9 mouse cellular contexts compared by ENCODE assay signal in genomic region chr10:126330305-126330969, GRCm38 (mm10).
A peak's percentile ranks its signal among the peaks of the same experiment; 100 is the strongest.
DNase-seq lines count a peak whose midpoint lies in the region; ATAC-seq and TF ChIP-seq lines count a peak whose summit lies in the region.
"Had no signal": no experiment of that assay in that cellular context is flagged by ENCODE, and none has a peak within 500 bp of the region (broad histone marks: within the 10 kb centered on the region; RNA-seq: fewer than 3 reads in every experiment).

No protein-coding gene starts in this region.

- H3K4me3 ChIP-seq in embryonic facial prominence, embryonic 12.5 days: no peak overlapping the region
- no peak overlapping the region for H3K4me3 ChIP-seq in heart, adult 2 months
- no peak overlapping the region for H3K4me3 ChIP-seq in kidney, adult 2 months (ENCODE audit: insufficient read depth, low read depth, low read length)
- H3K4me3 ChIP-seq in midbrain, embryonic 11.5 days (ENCODE audit: low read depth, low read length): no peak overlapping the region
- H3K4me3 ChIP-seq: liver, embryonic 15.5 days had no signal

- no peak for TF ChIP-seq POLR2A in heart, adult 2 months (IDR thresholded peaks at IDR 0.05; ENCODE audit: insufficient read depth, low read depth, low read length)
- no peak for TF ChIP-seq POLR2A in kidney, adult 2 months (IDR thresholded peaks at IDR 0.05; ENCODE audit: low read depth, low read length)

- TF ChIP-seq CTCF in heart, adult 2 months (IDR thresholded peaks at IDR 0.05): peak; percentile 92
- TF ChIP-seq CTCF in kidney, adult 2 months (conservative IDR thresholded peaks at IDR 0.05; ENCODE audit: insufficient read depth, insufficient read length, low read depth, low read length): peak; percentile 92

- no peak overlapping the region for H3K9ac ChIP-seq in embryonic facial prominence, embryonic 12.5 days
- H3K9ac ChIP-seq in heart, adult 2 months (ENCODE audit: low read depth, low read length): no peak overlapping the region
- H3K9ac ChIP-seq in midbrain, embryonic 11.5 days (ENCODE audit: low read length): 0 out of 2 replicates have a peak overlapping the region, but pooled peaks have one; percentile 9
- H3K9ac ChIP-seq: liver, embryonic 15.5 days had no signal

- TF ChIP-seq EP300 in heart, adult 2 months (IDR thresholded peaks at IDR 0.05; ENCODE audit: insufficient read depth, low read depth, low read length): no peak

- DNase-seq in adrenal gland, postnatal 36 days: peak; percentile 93
- DNase-seq in heart, adult 2 months: peak; percentile 85 to 88
- peak; percentile 96 for DNase-seq in kidney, adult 2 months
- peak; percentile 92 for DNase-seq in left cerebral cortex, postnatal 4 days
- peak; percentile 99 for DNase-seq in midbrain, embryonic 11.5 days (ENCODE audit: low spot score, missing footprints)
- peak; percentile 87 for DNase-seq in skeletal muscle tissue, adult 2 months (ENCODE audit: low read depth, low spot score)
- DNase-seq in yolk sac, embryonic 10.5 days (ENCODE audit: low spot score): peak; percentile 78

- no peaks in the 10 kb centered on the region for H3K36me3 ChIP-seq in embryonic facial prominence, embryonic 12.5 days
- no peaks in the 10 kb centered on the region for H3K36me3 ChIP-seq in heart, adult 2 months (ENCODE audit: control insufficient read depth, insufficient read depth, low read length)
- no peaks in the 10 kb centered on the region for H3K36me3 ChIP-seq in kidney, adult 2 months (ENCODE audit: control insufficient read depth, insufficient read depth, low read length)
- no peaks in the 10 kb centered on the region for H3K36me3 ChIP-seq in midbrain, embryonic 11.5 days (ENCODE audit: control insufficient read depth, insufficient read depth, low read length)
- H3K36me3 ChIP-seq: liver, embryonic 15.5 days had no signal

- no peaks in the 10 kb centered on the region for H3K27me3 ChIP-seq in embryonic facial prominence, embryonic 12.5 days
- 0 out of 2 replicates have a peak, but pooled peaks cover 3% of the 10 kb centered on the region for H3K27me3 ChIP-seq in heart, adult 2 months (ENCODE audit: control insufficient read depth, insufficient read depth, low read length)
- no peaks in the 10 kb centered on the region for H3K27me3 ChIP-seq in kidney, adult 2 months (replicated peaks; ENCODE audit: control insufficient read depth, insufficient read depth, low read length)
- no peaks in the 10 kb centered on the region for H3K27me3 ChIP-seq in midbrain, embryonic 11.5 days (ENCODE audit: control insufficient read depth, insufficient read depth, low read length)
- H3K27me3 ChIP-seq: liver, embryonic 15.5 days had no signal

- H3K4me2 ChIP-seq in embryonic facial prominence, embryonic 12.5 days (replicated peaks): peak overlapping the region; percentile 18
- H3K4me2 ChIP-seq in midbrain, embryonic 11.5 days: no peak overlapping the region
- H3K4me2 ChIP-seq: liver, embryonic 15.5 days had no signal

- WGBS in embryonic facial prominence, embryonic 12.5 days: 6% methylated on average over 17 of the region's 17 CpGs
- 8% methylated on average over 17 of the region's 17 CpGs for WGBS in heart, adult 2 months
- WGBS in kidney, adult 2 months: 5% methylated on average over 17 of the region's 17 CpGs
- WGBS in midbrain, embryonic 11.5 days: 5% methylated on average over 17 of the region's 17 CpGs

- ATAC-seq in embryonic facial prominence, embryonic 12.5 days (ENCODE audit: insufficient number of reproducible peaks, insufficient read depth, low FRiP score, low TSS enrichment): peak; percentile 87
- peak; percentile 99 for ATAC-seq in midbrain, embryonic 11.5 days (ENCODE audit: low FRiP score)

- no peak overlapping the region for H3K27ac ChIP-seq in embryonic facial prominence, embryonic 12.5 days
- no peak overlapping the region for H3K27ac ChIP-seq in heart, adult 2 months
- H3K27ac ChIP-seq in kidney, adult 2 months (ENCODE audit: insufficient read depth, low read depth, low read length): no peak overlapping the region
- no peak overlapping the region for H3K27ac ChIP-seq in midbrain, embryonic 11.5 days (ENCODE audit: low read depth, low read length)
- H3K27ac ChIP-seq: liver, embryonic 15.5 days had no signal

- no peaks in the 10 kb centered on the region for H3K79me2 ChIP-seq in heart, adult 2 months (replicated peaks; ENCODE audit: control insufficient read depth, insufficient read depth, low read length)

- intact Hi-C loops in heart, adult 2 months (cut with DNase I): loop anchor here (10.0 kb wide), 1 partner anchor 546 kb away; no protein-coding TSS in a partner anchor
- intact Hi-C loops in left cerebral cortex, postnatal 4 days (cut with DNase I): loop anchor here (5.0 to 10.0 kb wide), 2 partner anchors 194 to 543 kb away; no protein-coding TSS in a partner anchor

- H3K4me1 ChIP-seq in embryonic facial prominence, embryonic 12.5 days: peaks cover 11% of the 10 kb centered on the region; the same call in 1 of the 2 replicates
- H3K4me1 ChIP-seq in heart, adult 2 months (ENCODE audit: control insufficient read depth, insufficient read depth, low read length): no peaks in the 10 kb centered on the region
- peaks cover 3% of the 10 kb centered on the region; the same call in 1 of the 2 replicates for H3K4me1 ChIP-seq in kidney, adult 2 months (ENCODE audit: control insufficient read depth, insufficient read depth, low read length)
- H3K4me1 ChIP-seq in midbrain, embryonic 11.5 days (ENCODE audit: control insufficient read depth, insufficient read depth, low read length): no peaks in the 10 kb centered on the region
- H3K4me1 ChIP-seq: liver, embryonic 15.5 days had no signal

- H3K9me3 ChIP-seq in embryonic facial prominence, embryonic 12.5 days: no peaks in the 10 kb centered on the region
- no peaks in the 10 kb centered on the region for H3K9me3 ChIP-seq in midbrain, embryonic 11.5 days (ENCODE audit: control insufficient read depth, low read length)
- H3K9me3 ChIP-seq: liver, embryonic 15.5 days had no signal
